Mouse (Mus musculus) lung, postnatal 0 days (tissue): ENCODE results near the gene Ugt1a5.

ENCODE experiments used
- CTCF ChIP-seq: IDR thresholded peaks from 2 replicates; pipeline ENCODE4 v1.5.1; 2016; ENCODE audit warnings: antibody characterized with exemption, mild to moderate bottlenecking
- EP300 ChIP-seq: IDR thresholded peaks from 2 replicates; pipeline ENCODE4 v1.6.1; 2016; ENCODE audit warnings: antibody characterized with exemption, mild to moderate bottlenecking, control low read depth

DNA sequence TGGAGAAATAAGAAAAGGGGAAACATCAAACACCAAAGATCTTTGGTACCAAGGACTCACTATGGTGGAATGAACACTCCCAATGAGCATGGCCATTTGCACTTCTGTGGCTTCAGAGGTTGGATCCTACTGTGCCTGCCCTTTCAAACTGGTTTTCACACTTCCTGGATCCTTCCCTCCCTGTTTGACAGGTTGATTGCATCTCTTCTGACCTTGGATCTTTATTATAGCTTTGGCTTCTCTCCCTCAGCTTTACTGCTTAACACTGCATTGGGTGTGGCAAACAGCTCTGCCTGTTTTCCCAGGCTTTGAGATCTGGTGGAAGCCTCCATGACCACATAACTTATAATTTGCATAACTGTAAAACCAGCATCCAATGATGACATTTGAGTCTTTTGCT, 54.5 kb downstream of the Ugt1a5 start:
- TF ChIP-seq CTCF (no peak), EP300 (no peak)
